Mouse (Mus musculus): ENCODE measurements around the gene Itga7. TPM values are rescaled to one million over a fixed set of nuclear protein-coding genes. Genes with fewer than 3 reads are reported as not detected.

The Itga7 gene
- polyA plus RNA-seq, 1 experiment from 2014 or later, result 3.7 TPM

DNA sequence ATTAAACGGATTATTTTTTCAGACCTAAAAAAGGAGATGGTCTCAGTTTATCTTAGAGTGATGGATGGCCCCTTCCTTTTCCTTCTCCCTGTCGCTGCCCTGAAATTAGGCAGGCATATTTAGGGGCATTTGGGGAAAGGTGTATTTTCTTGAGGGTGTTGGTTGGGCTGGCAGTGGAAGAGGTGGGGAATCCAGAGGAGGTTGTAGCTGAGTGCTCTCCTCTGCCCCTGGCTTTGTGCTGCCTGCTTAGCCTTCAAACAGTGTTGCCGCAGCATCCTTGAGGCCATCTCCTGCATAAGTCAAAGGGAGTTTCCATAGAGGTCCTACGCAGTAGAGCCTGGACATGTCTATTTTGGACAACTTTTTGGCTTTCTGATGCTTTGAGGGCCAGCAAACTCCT, 20.8 kb upstream of the Itga7 start:
- 0 out of 4 replicates have a peak overlapping the region, but pooled peaks of 1 of the 2 experiments have one; percentile 17 for H3K27ac ChIP-seq (replicated peaks in 1 of 2; ENCODE audit: control insufficient read depth in 1 of 2, insufficient read depth in 1 of 2, low read depth in 2 of 2, low read length in 2 of 2)
- H3K4me1 ChIP-seq (ENCODE audit: control insufficient read depth in 2 of 2, insufficient read depth in 2 of 2, low read length in 2 of 2), result peaks cover 11 to 29% of the 10 kb centered on the region in 2 experiments
- no peaks in the 10 kb centered on the region for H3K9me3 ChIP-seq (ENCODE audit: control insufficient read depth, low read length)
- H3K4me2 ChIP-seq (ENCODE audit: low read length), result no peak overlapping the region
- no peak for ATAC-seq (ENCODE audit: insufficient number of reproducible peaks, insufficient read depth, low FRiP score, low read depth)
- H3K4me3 ChIP-seq (ENCODE audit: control insufficient read depth in 1 of 2, insufficient read depth in 1 of 2, low read depth in 1 of 2, low read length in 2 of 2), result no peak overlapping the region
- no peak overlapping the region for H3K9ac ChIP-seq (ENCODE audit: low read length)
- H3K27me3 ChIP-seq (ENCODE audit: control insufficient read depth, insufficient read depth, low read length), result no peaks in the 10 kb centered on the region
- 76% methylated on average over 4 of the region's 4 CpGs for WGBS
- H3K36me3 ChIP-seq (ENCODE audit: control insufficient read depth, insufficient read depth, low read length), result peaks cover 58% of the 10 kb centered on the region

DNA sequence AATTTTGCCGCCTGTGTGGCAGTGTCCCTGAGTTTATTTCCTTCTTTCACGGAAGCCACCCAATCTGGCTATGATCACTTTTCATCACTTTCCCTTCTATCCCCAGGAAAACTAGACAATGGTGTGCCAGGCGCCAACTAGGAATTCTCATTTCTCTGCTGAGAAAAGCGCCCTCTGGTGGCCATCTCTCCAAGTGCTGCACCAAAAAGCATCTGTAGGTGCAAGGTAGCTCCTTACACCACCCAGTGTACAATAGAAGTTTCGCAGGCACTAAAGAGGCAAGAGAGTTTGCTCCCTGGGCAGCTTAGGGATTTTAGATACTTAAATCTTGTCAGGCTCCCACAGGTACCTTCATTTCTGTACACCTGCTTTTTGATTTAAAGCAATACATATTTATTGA, 20.4 kb upstream of the Itga7 start:
- H3K4me2 ChIP-seq (ENCODE audit: low read length), result no peak overlapping the region
- ATAC-seq (ENCODE audit: insufficient number of reproducible peaks, insufficient read depth, low FRiP score, low read depth), result no peak
- no peaks in the 10 kb centered on the region for H3K9me3 ChIP-seq (ENCODE audit: control insufficient read depth, low read length)
- H3K4me1 ChIP-seq (ENCODE audit: control insufficient read depth in 2 of 2, insufficient read depth in 2 of 2, low read length in 2 of 2), result peaks cover 11 to 31% of the 10 kb centered on the region in 2 experiments
- no peak overlapping the region for H3K4me3 ChIP-seq (ENCODE audit: control insufficient read depth in 1 of 2, insufficient read depth in 1 of 2, low read depth in 1 of 2, low read length in 2 of 2)
- no peak overlapping the region for H3K9ac ChIP-seq (ENCODE audit: low read length)
- no peak overlapping the region for H3K27ac ChIP-seq (replicated peaks in 1 of 2; ENCODE audit: control insufficient read depth in 1 of 2, insufficient read depth in 1 of 2, low read depth in 2 of 2, low read length in 2 of 2)
- peaks cover 62% of the 10 kb centered on the region for H3K36me3 ChIP-seq (ENCODE audit: control insufficient read depth, insufficient read depth, low read length)
- 6% methylated on average over 5 of the region's 5 CpGs for WGBS
- H3K27me3 ChIP-seq (ENCODE audit: control insufficient read depth, insufficient read depth, low read length), result no peaks in the 10 kb centered on the region

DNA sequence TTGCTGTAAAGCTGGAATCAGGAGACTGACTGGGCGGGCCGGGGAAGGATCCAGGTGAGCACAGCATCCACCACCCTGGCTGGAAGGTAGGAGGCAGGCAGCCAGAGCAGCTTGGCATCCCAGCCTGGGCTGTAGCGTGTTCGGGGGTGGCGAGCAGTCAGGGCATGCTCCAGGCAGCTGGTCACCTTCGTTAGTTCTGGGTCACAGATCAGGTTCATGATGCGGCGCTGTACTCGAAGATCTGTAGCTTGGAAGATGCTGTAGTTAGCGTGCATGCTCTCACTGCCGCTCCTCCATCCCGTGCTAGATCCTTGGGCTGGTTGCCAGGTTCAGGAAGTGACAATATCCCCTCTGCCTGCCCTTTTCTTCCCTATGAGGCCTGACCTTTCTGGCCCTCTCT, 19.9 kb upstream of the Itga7 start:
- Histone ChIP-seq H3K9ac (ENCODE audit: low read length) (no peak overlapping the region), H3K4me3 (ENCODE audit: control insufficient read depth in 1 of 2, insufficient read depth in 1 of 2, low read depth in 1 of 2, low read length in 2 of 2) (no peak overlapping the region), H3K36me3 (ENCODE audit: control insufficient read depth, insufficient read depth, low read length) (peaks cover 65% of the 10 kb centered on the region), H3K4me2 (ENCODE audit: low read length) (no peak overlapping the region), H3K4me1 (ENCODE audit: control insufficient read depth in 2 of 2, insufficient read depth in 2 of 2, low read length in 2 of 2) (peaks cover 11 to 33% of the 10 kb centered on the region in 2 experiments), H3K9me3 (ENCODE audit: control insufficient read depth, low read length) (no peaks in the 10 kb centered on the region), H3K27ac (replicated peaks in 1 of 2; ENCODE audit: control insufficient read depth in 1 of 2, insufficient read depth in 1 of 2, low read depth in 2 of 2, low read length in 2 of 2) (no peak overlapping the region), H3K27me3 (ENCODE audit: control insufficient read depth, insufficient read depth, low read length) (no peaks in the 10 kb centered on the region)
- WGBS, result 84% methylated on average over 12 of the region's 12 CpGs
- no peak for ATAC-seq (ENCODE audit: insufficient number of reproducible peaks, insufficient read depth, low FRiP score, low read depth)

DNA sequence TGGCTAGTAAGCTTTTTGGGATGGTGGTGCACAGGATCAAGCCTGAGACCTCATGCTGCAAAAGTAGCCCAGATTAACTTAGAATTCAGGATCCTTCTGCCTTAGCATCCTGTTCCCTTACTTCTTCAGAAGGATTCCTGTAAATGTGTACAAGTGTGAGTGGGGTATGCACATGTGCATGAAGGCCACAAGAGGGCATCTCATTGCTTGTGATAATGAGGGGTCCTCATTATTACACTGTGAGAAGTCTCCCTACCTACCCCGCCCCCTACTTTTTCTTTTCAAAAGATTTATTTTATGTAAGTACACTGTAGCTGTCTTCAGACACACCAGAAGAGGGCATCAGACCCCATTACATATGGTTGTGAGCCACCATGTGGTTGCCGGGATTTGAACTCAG, 18.1 kb upstream of the Itga7 start:
- H3K27me3 ChIP-seq (ENCODE audit: control insufficient read depth, insufficient read depth, low read length), result no peaks in the 10 kb centered on the region
- peaks cover 6 to 35% of the 10 kb centered on the region in 2 experiments; a peak in 2 of 4 replicates for H3K4me1 ChIP-seq (ENCODE audit: control insufficient read depth in 2 of 2, insufficient read depth in 2 of 2, low read length in 2 of 2)
- H3K4me2 ChIP-seq (ENCODE audit: low read length), result no peak overlapping the region
- H3K36me3 ChIP-seq (ENCODE audit: control insufficient read depth, insufficient read depth, low read length), result peaks cover 70% of the 10 kb centered on the region
- H3K9ac ChIP-seq (ENCODE audit: low read length), result no peak overlapping the region
- no peak overlapping the region for H3K4me3 ChIP-seq (ENCODE audit: control insufficient read depth in 1 of 2, insufficient read depth in 1 of 2, low read depth in 1 of 2, low read length in 2 of 2)
- no peak overlapping the region for H3K27ac ChIP-seq (replicated peaks in 1 of 2; ENCODE audit: control insufficient read depth in 1 of 2, insufficient read depth in 1 of 2, low read depth in 2 of 2, low read length in 2 of 2)
- 84% methylated on average over 2 of the region's 2 CpGs for WGBS
- no peak for ATAC-seq (ENCODE audit: insufficient number of reproducible peaks, insufficient read depth, low FRiP score, low read depth)
- no peaks in the 10 kb centered on the region for H3K9me3 ChIP-seq (ENCODE audit: control insufficient read depth, low read length)

DNA sequence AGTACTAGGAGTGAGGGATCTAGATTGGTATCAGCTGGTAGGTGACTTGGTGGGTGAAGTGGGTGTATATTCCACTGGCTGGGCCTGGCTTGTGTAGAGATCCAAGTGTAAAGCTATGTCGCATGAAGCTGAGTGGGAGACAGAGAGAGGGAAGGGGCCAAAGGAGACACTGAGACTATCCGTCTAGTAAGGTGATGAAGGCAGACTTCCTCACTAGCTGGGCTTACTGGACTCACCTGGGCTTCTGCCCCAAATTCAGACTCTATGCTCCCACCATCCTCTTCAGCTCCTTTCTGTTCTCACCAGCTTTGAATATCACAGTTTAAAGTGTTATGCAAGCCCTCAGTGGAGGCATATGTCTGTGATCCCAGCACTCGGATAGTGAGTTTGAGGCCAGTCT, 17.0 kb upstream of the Itga7 start:
- no peak overlapping the region for H3K4me2 ChIP-seq (ENCODE audit: low read length)
- H3K36me3 ChIP-seq (ENCODE audit: control insufficient read depth, insufficient read depth, low read length), result peaks cover 64% of the 10 kb centered on the region
- ATAC-seq (ENCODE audit: insufficient number of reproducible peaks, insufficient read depth, low FRiP score, low read depth), result no peak
- no peak overlapping the region for H3K9ac ChIP-seq (ENCODE audit: low read length)
- H3K27me3 ChIP-seq (ENCODE audit: control insufficient read depth, insufficient read depth, low read length), result no peaks in the 10 kb centered on the region
- H3K9me3 ChIP-seq (ENCODE audit: control insufficient read depth, low read length), result no peaks in the 10 kb centered on the region
- no peak overlapping the region for H3K4me3 ChIP-seq (ENCODE audit: control insufficient read depth in 1 of 2, insufficient read depth in 1 of 2, low read depth in 1 of 2, low read length in 2 of 2)
- WGBS, result 88% methylated on average over 3 of the region's 3 CpGs
- H3K4me1 ChIP-seq (ENCODE audit: control insufficient read depth in 2 of 2, insufficient read depth in 2 of 2, low read length in 2 of 2), result peaks cover 1 to 31% of the 10 kb centered on the region in 2 experiments; a peak in 3 of 4 replicates
- no peak overlapping the region for H3K27ac ChIP-seq (replicated peaks in 1 of 2; ENCODE audit: control insufficient read depth in 1 of 2, insufficient read depth in 1 of 2, low read depth in 2 of 2, low read length in 2 of 2)

DNA sequence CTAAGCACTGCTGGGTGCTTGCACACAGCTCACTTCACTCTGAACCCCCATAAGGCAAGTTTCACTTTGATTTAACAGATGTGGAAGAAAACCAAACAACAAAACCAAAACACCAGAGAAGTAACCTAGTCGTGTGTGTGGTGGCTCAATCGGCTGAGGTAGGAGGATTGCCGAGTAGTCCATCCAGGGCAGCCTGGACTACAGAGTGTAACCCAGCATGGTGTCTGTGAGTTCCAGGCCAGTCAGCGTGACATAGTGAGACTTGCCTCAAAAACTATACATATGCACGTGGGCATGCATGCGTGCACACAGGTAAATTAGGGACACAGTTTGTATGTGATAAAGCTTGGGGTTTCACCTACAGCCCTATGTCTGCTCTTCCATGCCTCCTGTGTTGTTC, 16.2 kb upstream of the Itga7 start:
- H3K9ac ChIP-seq (ENCODE audit: low read length), result no peak overlapping the region

DNA sequence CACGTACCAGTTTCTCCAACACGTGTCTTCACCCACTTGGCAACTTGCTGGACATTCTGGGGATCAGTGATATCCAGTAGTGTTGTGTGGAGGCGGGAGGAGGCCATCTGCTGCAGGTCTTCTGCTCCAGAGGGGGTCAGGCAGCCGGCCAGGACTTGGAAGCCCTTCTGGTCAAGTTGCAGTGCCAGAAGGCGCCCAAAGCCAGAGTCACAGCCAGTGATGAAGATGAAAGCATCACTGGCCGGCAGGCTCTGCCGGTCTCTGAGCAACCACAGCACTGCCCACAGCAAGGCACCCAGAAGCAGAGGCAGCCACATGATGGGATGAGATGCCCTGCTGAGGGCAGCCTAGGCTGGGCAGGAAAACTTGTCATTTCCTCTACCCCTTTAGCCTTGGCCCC, 15.4 kb upstream of the Itga7 start:
- H3K4me3 ChIP-seq (ENCODE audit: control insufficient read depth in 1 of 2, insufficient read depth in 1 of 2, low read depth in 1 of 2, low read length in 2 of 2), result no peak overlapping the region
- peaks cover 12 to 38% of the 10 kb centered on the region in 2 experiments for H3K4me1 ChIP-seq (ENCODE audit: control insufficient read depth in 2 of 2, insufficient read depth in 2 of 2, low read length in 2 of 2)
- H3K27me3 ChIP-seq (ENCODE audit: control insufficient read depth, insufficient read depth, low read length), result no peaks in the 10 kb centered on the region
- WGBS, result 62% methylated on average over 7 of the region's 7 CpGs
- ATAC-seq (ENCODE audit: insufficient number of reproducible peaks, insufficient read depth, low FRiP score, low read depth), result no peak
- no peak overlapping the region for H3K4me2 ChIP-seq (ENCODE audit: low read length)
- no peak overlapping the region for H3K9ac ChIP-seq (ENCODE audit: low read length)
- H3K27ac ChIP-seq (replicated peaks in 1 of 2; ENCODE audit: control insufficient read depth in 1 of 2, insufficient read depth in 1 of 2, low read depth in 2 of 2, low read length in 2 of 2), result no peak overlapping the region
- no peaks in the 10 kb centered on the region for H3K9me3 ChIP-seq (ENCODE audit: control insufficient read depth, low read length)
- peaks cover 51% of the 10 kb centered on the region for H3K36me3 ChIP-seq (ENCODE audit: control insufficient read depth, insufficient read depth, low read length)

More for the DNA sequence above, 16.2 kb upstream of the Itga7 start:
- H3K36me3 ChIP-seq (ENCODE audit: control insufficient read depth, insufficient read depth, low read length), result peaks cover 57% of the 10 kb centered on the region
- no peak overlapping the region for H3K4me2 ChIP-seq (ENCODE audit: low read length)
- no peaks in the 10 kb centered on the region for H3K9me3 ChIP-seq (ENCODE audit: control insufficient read depth, low read length)
- H3K4me3 ChIP-seq (ENCODE audit: control insufficient read depth in 1 of 2, insufficient read depth in 1 of 2, low read depth in 1 of 2, low read length in 2 of 2), result no peak overlapping the region
- WGBS, result 84% methylated on average over 6 of the region's 6 CpGs
- ATAC-seq (ENCODE audit: insufficient number of reproducible peaks, insufficient read depth, low FRiP score, low read depth), result no peak
- peaks cover 8 to 39% of the 10 kb centered on the region in 2 experiments for H3K4me1 ChIP-seq (ENCODE audit: control insufficient read depth in 2 of 2, insufficient read depth in 2 of 2, low read length in 2 of 2)
- no peaks in the 10 kb centered on the region for H3K27me3 ChIP-seq (ENCODE audit: control insufficient read depth, insufficient read depth, low read length)
- H3K27ac ChIP-seq (replicated peaks in 1 of 2; ENCODE audit: control insufficient read depth in 1 of 2, insufficient read depth in 1 of 2, low read depth in 2 of 2, low read length in 2 of 2), result no peak overlapping the region

DNA sequence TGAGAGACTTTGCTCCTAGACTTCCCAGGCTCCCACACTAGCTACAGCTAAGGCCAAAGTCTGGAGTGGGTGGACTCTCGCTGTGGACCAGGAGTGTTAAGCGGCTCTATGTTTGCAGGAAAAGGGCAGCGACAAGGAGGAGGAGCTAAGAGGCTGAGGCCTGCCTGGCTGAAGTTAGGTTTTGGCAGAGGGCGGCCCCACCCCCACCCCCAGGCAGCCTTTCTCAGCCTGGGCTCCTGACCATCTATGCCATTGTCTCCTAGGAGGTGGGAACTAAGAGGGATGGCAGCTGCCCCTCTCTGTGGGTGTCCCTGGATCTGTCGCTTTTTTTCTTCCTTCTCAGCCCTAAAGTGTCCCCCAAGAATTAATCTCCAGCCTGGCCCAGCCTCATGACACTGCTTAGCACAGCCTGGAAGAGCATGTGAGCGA, 14.4 kb upstream of the Itga7 start:
- no peaks in the 10 kb centered on the region for H3K9me3 ChIP-seq (ENCODE audit: control insufficient read depth, low read length)
- no peak for ATAC-seq (ENCODE audit: insufficient number of reproducible peaks, insufficient read depth, low FRiP score, low read depth)
- H3K36me3 ChIP-seq (ENCODE audit: control insufficient read depth, insufficient read depth, low read length), result peaks cover 41% of the 10 kb centered on the region
- H3K4me1 ChIP-seq (ENCODE audit: control insufficient read depth in 2 of 2, insufficient read depth in 2 of 2, low read length in 2 of 2), result peaks cover 18 to 37% of the 10 kb centered on the region in 2 experiments
- no peak overlapping the region for H3K4me2 ChIP-seq (ENCODE audit: low read length)
- H3K4me3 ChIP-seq (ENCODE audit: control insufficient read depth in 1 of 2, insufficient read depth in 1 of 2, low read depth in 1 of 2, low read length in 2 of 2), result no peak overlapping the region
- 27% methylated on average over 6 of the region's 6 CpGs for WGBS
- no peaks in the 10 kb centered on the region for H3K27me3 ChIP-seq (ENCODE audit: control insufficient read depth, insufficient read depth, low read length)
- peak overlapping the region; percentile 4; the same call in 1 of the 2 replicates for H3K9ac ChIP-seq (ENCODE audit: low read length)
- H3K27ac ChIP-seq (replicated peaks in 1 of 2; ENCODE audit: control insufficient read depth in 1 of 2, insufficient read depth in 1 of 2, low read depth in 2 of 2, low read length in 2 of 2), result peak overlapping the region in 1 of 2 experiments; percentile 45; a peak in 2 of 4 replicates

Data from heart, embryonic 14.5 days (tissue).